ENCODE assay signal across 16 mouse cellular contexts in genomic region chr12:108251825-108252542, GRCm38 (mm10). TPM values are rescaled to one million over a fixed set of nuclear protein-coding genes. Genes with fewer than 3 reads are reported as not detected.
DNase-seq lines count a peak whose midpoint lies in the region; ATAC-seq and TF ChIP-seq lines count a peak whose summit lies in the region.
"Had no signal": no experiment of that assay in that cellular context is flagged by ENCODE, and none has a peak within 500 bp of the region (broad histone marks: within the 10 kb centered on the region; RNA-seq: fewer than 3 reads in every experiment).

No protein-coding gene starts in this region.

- peaks cover 73 to 74% of the 10 kb centered on the region in 2 experiments for H3K4me1 ChIP-seq in heart, embryonic 14.5 days (ENCODE audit: control insufficient read depth in 2 of 2, insufficient read depth in 2 of 2, low read length in 2 of 2)
- H3K4me1 ChIP-seq in heart, adult 2 months (ENCODE audit: control insufficient read depth, insufficient read depth, low read length) = peaks cover 31% of the 10 kb centered on the region
- H3K4me1 ChIP-seq in liver, adult 2 months (ENCODE audit: control insufficient read depth, insufficient read depth, low read length) = peaks cover 38% of the 10 kb centered on the region
- peaks cover 85% of the 10 kb centered on the region for H3K4me1 ChIP-seq in embryonic facial prominence, embryonic 10.5 days
- H3K4me1 ChIP-seq in small intestine, adult 2 months (ENCODE audit: control insufficient read depth, insufficient read depth, insufficient read length, low read length) = peaks cover 75% of the 10 kb centered on the region

- no peak for DNase-seq in heart, adult 2 months
- DNase-seq in liver, adult 2 months (ENCODE audit: extremely low read depth, low read depth, low spot score) = peak; percentile 49
- DNase-seq in liver = no peak
- DNase-seq in embryonic facial prominence, embryonic 10.5 days (ENCODE audit: low spot score) = no peak
- no peak for DNase-seq in layer of hippocampus, postnatal 14 days (ENCODE audit: low spot score in 2 of 2)
- DNase-seq in testis, postnatal 14 days (ENCODE audit: low spot score) = no peak
- DNase-seq: cerebellum, adult 9-11 months; kidney, postnatal 4 days; thymus, postnatal 4 days had no signal

- no peak overlapping the region for H3K4me3 ChIP-seq in heart, embryonic 14.5 days (ENCODE audit: control insufficient read depth in 1 of 2, insufficient read depth in 1 of 2, low read depth in 1 of 2, low read length in 2 of 2)
- H3K4me3 ChIP-seq in heart, adult 2 months = no peak overlapping the region
- no peak overlapping the region for H3K4me3 ChIP-seq in liver, adult 2 months (ENCODE audit: insufficient read depth, low read depth, low read length)
- no peak overlapping the region for H3K4me3 ChIP-seq in embryonic facial prominence, embryonic 10.5 days
- peak overlapping the region; percentile 51 for H3K4me3 ChIP-seq in small intestine, adult 2 months (ENCODE audit: low read depth, low read length)
- H3K4me3 ChIP-seq: limb, embryonic 15.5 days; neural tube, embryonic 15.5 days had no signal

- no peak for TF ChIP-seq POLR2A in heart, adult 2 months (IDR thresholded peaks at IDR 0.05; ENCODE audit: insufficient read depth, low read depth, low read length)
- no peak for TF ChIP-seq POLR2A in liver, adult 2 months (IDR thresholded peaks at IDR 0.05; ENCODE audit: extremely low read depth, insufficient read depth, low read length)
- TF ChIP-seq POLR2A in small intestine, adult 2 months (IDR thresholded peaks at IDR 0.05; ENCODE audit: low read depth, low read length) = no peak

- H3K4me2 ChIP-seq in heart, embryonic 14.5 days (ENCODE audit: low read length) = no peak overlapping the region
- H3K4me2 ChIP-seq: limb, embryonic 15.5 days; neural tube, embryonic 15.5 days had no signal

- 57% methylated on average over 15 of the region's 15 CpGs for WGBS in heart, embryonic 14.5 days
- WGBS in heart, adult 2 months = 73% methylated on average over 15 of the region's 15 CpGs
- WGBS in liver, adult 2 months = 37% methylated on average over 15 of the region's 15 CpGs
- 76% methylated on average over 15 of the region's 15 CpGs for WGBS in embryonic facial prominence, embryonic 10.5 days
- 31% methylated on average over 15 of the region's 15 CpGs for WGBS in small intestine, adult 2 months

- H3K27ac ChIP-seq in heart, embryonic 14.5 days (replicated peaks in 1 of 2; ENCODE audit: control insufficient read depth in 1 of 2, insufficient read depth in 1 of 2, low read depth in 2 of 2, low read length in 2 of 2) = peak overlapping the region; percentile 18 to 62; a peak in 3 of 4 replicates
- no peak overlapping the region; the same call in 1 of the 2 replicates for H3K27ac ChIP-seq in heart, adult 2 months
- no peak overlapping the region for H3K27ac ChIP-seq in liver, adult 2 months (replicated peaks; ENCODE audit: insufficient read depth, low read depth, low read length)
- peak overlapping the region; percentile 45; the same call in 1 of the 2 replicates for H3K27ac ChIP-seq in embryonic facial prominence, embryonic 10.5 days (replicated peaks)
- H3K27ac ChIP-seq in small intestine, adult 2 months (ENCODE audit: insufficient read depth, low read depth, low read length) = peak overlapping the region; percentile 99
- H3K27ac ChIP-seq: limb, embryonic 15.5 days; neural tube, embryonic 15.5 days had no signal

- H3K79me2 ChIP-seq in heart, adult 2 months (replicated peaks; ENCODE audit: control insufficient read depth, insufficient read depth, low read length) = peaks cover 1% of the 10 kb centered on the region; the same call in 1 of the 2 replicates
- peaks cover 35% of the 10 kb centered on the region; the same call in 1 of the 2 replicates for H3K79me2 ChIP-seq in liver, adult 2 months (ENCODE audit: control insufficient read depth, insufficient read depth, low read length)

- TF ChIP-seq CTCF in heart, adult 2 months (IDR thresholded peaks at IDR 0.05) = no peak
- TF ChIP-seq CTCF in liver, adult 2 months (IDR thresholded peaks at IDR 0.05; ENCODE audit: low read depth, low read length) = no peak
- no peak for TF ChIP-seq CTCF in small intestine, adult 2 months (IDR thresholded peaks at IDR 0.05; ENCODE audit: extremely low read depth, insufficient read length, insufficient replicate concordance, low read depth, low read length)

- TF ChIP-seq EP300 in heart, adult 2 months (IDR thresholded peaks at IDR 0.05; ENCODE audit: insufficient read depth, low read depth, low read length) = no peak

- H3K9ac ChIP-seq in heart, embryonic 14.5 days (ENCODE audit: low read length) = peak overlapping the region; percentile 44
- H3K9ac ChIP-seq in heart, adult 2 months (ENCODE audit: low read depth, low read length) = no peak overlapping the region
- no peak overlapping the region for H3K9ac ChIP-seq in liver, adult 2 months (ENCODE audit: low read depth, low read length)
- H3K9ac ChIP-seq: limb, embryonic 15.5 days; neural tube, embryonic 15.5 days had no signal

- ATAC-seq in heart, embryonic 14.5 days (ENCODE audit: insufficient number of reproducible peaks, insufficient read depth, low FRiP score, low read depth) = no peak
- ATAC-seq: activated CD4-positive, CD25-positive, alpha-beta regulatory T cell, adult 4 months had no signal

- no peaks in the 10 kb centered on the region for H3K9me3 ChIP-seq in heart, embryonic 14.5 days (ENCODE audit: control insufficient read depth, low read length)
- H3K9me3 ChIP-seq in embryonic facial prominence, embryonic 10.5 days = no peaks in the 10 kb centered on the region
- H3K9me3 ChIP-seq: limb, embryonic 15.5 days; neural tube, embryonic 15.5 days had no signal

- H3K36me3 ChIP-seq in heart, embryonic 14.5 days (ENCODE audit: control insufficient read depth, insufficient read depth, low read length) = no peaks in the 10 kb centered on the region
- no peaks in the 10 kb centered on the region for H3K36me3 ChIP-seq in heart, adult 2 months (ENCODE audit: control insufficient read depth, insufficient read depth, low read length)
- H3K36me3 ChIP-seq in liver, adult 2 months (ENCODE audit: control insufficient read depth, insufficient read depth, low read length) = no peaks in the 10 kb centered on the region
- H3K36me3 ChIP-seq in embryonic facial prominence, embryonic 10.5 days (replicated peaks) = peaks cover 11% of the 10 kb centered on the region; the same call in 1 of the 2 replicates
- H3K36me3 ChIP-seq in small intestine, adult 2 months (ENCODE audit: control insufficient read depth, insufficient read depth, low read length) = peaks cover 1% of the 10 kb centered on the region; the same call in 1 of the 2 replicates
- H3K36me3 ChIP-seq: limb, embryonic 15.5 days; neural tube, embryonic 15.5 days had no signal

- intact Hi-C loops in heart, adult 2 months (cut with DNase I) = no loop called here

- H3K27me3 ChIP-seq in heart, embryonic 14.5 days (ENCODE audit: control insufficient read depth, insufficient read depth, low read length) = no peaks in the 10 kb centered on the region
- H3K27me3 ChIP-seq in heart, adult 2 months (ENCODE audit: control insufficient read depth, insufficient read depth, low read length) = no peaks in the 10 kb centered on the region
- no peaks in the 10 kb centered on the region for H3K27me3 ChIP-seq in liver, adult 2 months (ENCODE audit: control insufficient read depth, insufficient read depth, low read length)
- no peaks in the 10 kb centered on the region for H3K27me3 ChIP-seq in embryonic facial prominence, embryonic 10.5 days (replicated peaks; ENCODE audit: low read depth, poor library complexity, severe bottlenecking)
- H3K27me3 ChIP-seq in small intestine, adult 2 months (ENCODE audit: control insufficient read depth, insufficient read depth, low read length) = no peaks in the 10 kb centered on the region
- H3K27me3 ChIP-seq: limb, embryonic 15.5 days; neural tube, embryonic 15.5 days had no signal

RNA-seq across cellular contexts. Expression of gene Ccdc85c, which starts 23.2 kb away (rescaled TPM):
- polyA plus RNA-seq in heart, embryonic 14.5 days (2014; fragmentation: Nextera tagmentation; extraction: Ambion mirVana) = 7.2 and 8.2 TPM in 2 replicates
- 10 to 100 TPM; 39.2 to 43.9 TPM for total RNA-seq in heart, adult 2 months (2021)
- polyA plus RNA-seq in heart, adult 2 months (2012; rRNA removed) = 27.1 and 29.3 TPM in 2 replicates
- 4.1 and 7.1 TPM in 2 replicates for total RNA-seq in liver, adult 2 months (2014; rRNA removed)
- 15.2 and 18.6 TPM in 2 replicates for polyA plus RNA-seq in liver, adult 2 months (2012; rRNA removed)
- 11.4 and 12.1 TPM in 2 replicates for polyA plus RNA-seq in embryonic facial prominence, embryonic 10.5 days (2016; fragmentation: Nextera tagmentation; extraction: Ambion mirVana)
- 58.8 and 100 TPM in 2 replicates for polyA plus RNA-seq in small intestine, adult 2 months (2012; rRNA removed)
- total RNA-seq in layer of hippocampus, postnatal 14 days (2021) = 10 to 100 TPM; 55.9 to 57.4 TPM
- total RNA-seq: monocyte, adult 5-6 weeks had no signal

RNA-seq across cellular contexts. Expression of gene Hhipl1, which starts 54.1 kb away (rescaled TPM):
- polyA plus RNA-seq in heart, embryonic 14.5 days (2014; fragmentation: Nextera tagmentation; extraction: Ambion mirVana) = 0.63 and 0.84 TPM in 2 replicates
- total RNA-seq in heart, adult 2 months (2021) = 1 to 10 TPM; 1.2 to 1.5 TPM
- polyA plus RNA-seq in heart, adult 2 months (2012; rRNA removed) = 1.6 and 1.8 TPM in 2 replicates
- 0.20 and 0.55 TPM in 2 replicates for total RNA-seq in liver, adult 2 months (2014; rRNA removed)
- 0.37 and 0.50 TPM in 2 replicates for polyA plus RNA-seq in liver, adult 2 months (2012; rRNA removed)
- 0.72 and 0.99 TPM in 2 replicates for polyA plus RNA-seq in embryonic facial prominence, embryonic 10.5 days (2016; fragmentation: Nextera tagmentation; extraction: Ambion mirVana)
- polyA plus RNA-seq in small intestine, adult 2 months (2012; rRNA removed) = 0.76 and 1.1 TPM in 2 replicates
- 1 to 10 TPM; 4.1 to 5.2 TPM for total RNA-seq in layer of hippocampus, postnatal 14 days (2021)
- total RNA-seq: hematopoietic stem cell, adult 5-6 weeks; monocyte, adult 5-6 weeks had no signal

Comparison
In these comparisons a context has a peak if more than half of its experiments do, and no peak if none do; other contexts are left out.
1. H3K27ac ChIP-seq: peak in heart, embryonic 14.5 days (2 of 2), embryonic facial prominence, embryonic 10.5 days (single experiment) and small intestine, adult 2 months (single experiment); none in heart, adult 2 months (single experiment) and liver, adult 2 months (single experiment).